Mouse (Mus musculus) ZHBTc4 (cell line): ENCODE measurements around the gene Gm13088.
A peak's percentile ranks its signal among the peaks of the same experiment; 100 is the strongest.
"Not testable (repeated sequence)": the region's sequence is repeated elsewhere in the genome, so short reads cannot be mapped to it uniquely, and the experiment has no call there.

Experiments used
- DNase-seq: peaks from one replicate; pipeline ENCODE4 v3.0.0-alpha.2; 2011; ENCODE audit warnings: low read depth, low spot score

Gm13088 gene

DNA sequence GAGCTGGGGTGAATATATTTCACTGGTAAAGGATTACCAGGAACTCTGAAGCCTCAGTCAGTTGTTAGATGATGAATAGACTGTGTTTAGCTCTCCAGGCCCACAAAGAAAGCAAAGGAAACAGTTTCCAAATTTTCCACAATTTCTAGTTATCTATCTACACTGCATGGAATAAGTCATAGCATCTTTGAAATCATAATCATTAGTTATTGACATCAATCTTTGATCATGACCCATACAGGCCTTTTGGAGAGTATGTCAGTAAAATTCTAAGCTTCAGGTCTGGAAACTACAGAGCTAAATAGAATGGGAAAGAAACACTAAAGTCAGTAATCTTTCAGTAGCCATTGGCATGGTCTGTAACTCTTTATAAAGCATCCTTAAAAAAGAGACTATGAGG lies at the start of gene Gm13088:
Gene Gm13088 (minus strand): TSS at position 101 of the 400 bp plus-strand sequence.
- DNase-seq: not testable (repeated sequence)

DNA sequence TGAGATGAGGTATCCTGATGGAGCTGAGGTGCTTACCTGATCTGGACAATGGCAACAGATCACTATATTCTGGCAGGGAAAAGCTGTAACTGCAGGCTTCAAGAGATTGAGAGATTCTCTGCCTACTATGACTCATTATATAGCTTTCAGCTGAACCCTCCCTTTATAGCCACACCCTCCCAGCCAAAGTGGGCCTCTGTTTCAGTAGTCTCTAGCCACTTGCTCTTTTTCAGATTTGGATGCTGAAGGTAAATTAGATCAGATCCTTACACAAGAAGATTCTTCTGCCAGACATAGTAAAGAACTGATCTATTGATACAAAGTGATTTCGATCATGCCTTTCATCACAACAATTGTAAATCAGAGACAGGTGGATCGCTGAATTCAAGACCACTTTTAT lies 45.6 kb upstream of the Gm13088 start, which contains the start of gene Gm13089:
Gene Gm13089 (minus strand): TSS at position 101 of the 400 bp plus-strand sequence.
- DNase-seq: no peak

DNA sequence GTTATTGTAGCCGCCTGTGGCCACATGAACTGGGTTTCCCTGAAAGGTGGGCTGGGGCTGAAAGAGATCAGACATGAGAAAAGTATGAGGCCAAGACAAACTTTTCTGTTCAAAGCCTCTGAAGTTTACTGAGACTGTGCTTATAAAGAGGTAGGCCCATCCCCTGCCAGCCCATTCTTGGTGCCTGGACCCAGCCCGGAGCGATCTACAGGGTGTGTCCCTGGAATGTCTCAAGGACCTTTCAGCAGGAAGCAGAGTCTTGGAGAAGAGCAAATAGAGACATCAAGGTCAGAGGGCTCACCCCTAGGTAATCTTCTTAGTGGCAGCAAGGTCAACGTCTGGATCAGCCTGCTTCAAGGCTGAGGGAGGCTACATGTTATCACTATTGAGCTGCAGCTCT lies 38.9 kb downstream of the Gm13088 start:
- peak; percentile 80 for DNase-seq

DNA sequence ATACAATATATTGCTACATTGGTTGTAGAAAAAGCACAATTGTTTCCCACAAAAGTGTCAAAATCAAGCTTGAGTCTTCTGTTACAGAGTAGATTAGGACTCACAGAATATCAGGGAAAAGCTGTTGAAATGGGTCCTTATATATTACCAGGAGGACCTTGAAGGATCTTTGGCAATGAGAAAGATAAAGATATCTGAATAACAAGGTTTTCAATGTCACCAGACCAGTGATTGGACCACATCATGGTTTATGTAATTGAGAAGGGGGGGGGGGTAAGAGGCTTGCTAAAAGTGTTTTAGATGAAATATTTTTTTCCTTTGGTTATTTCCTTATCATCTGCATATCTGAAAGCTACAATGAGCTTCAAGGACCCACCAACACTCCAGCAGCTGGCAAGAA lies 42.3 kb downstream of the Gm13088 start, which contains the start of gene Gm13083:
Gene Gm13083 (plus strand): TSS at position 301 of the 400 bp plus-strand sequence.
- not testable (repeated sequence) for DNase-seq

DNA sequence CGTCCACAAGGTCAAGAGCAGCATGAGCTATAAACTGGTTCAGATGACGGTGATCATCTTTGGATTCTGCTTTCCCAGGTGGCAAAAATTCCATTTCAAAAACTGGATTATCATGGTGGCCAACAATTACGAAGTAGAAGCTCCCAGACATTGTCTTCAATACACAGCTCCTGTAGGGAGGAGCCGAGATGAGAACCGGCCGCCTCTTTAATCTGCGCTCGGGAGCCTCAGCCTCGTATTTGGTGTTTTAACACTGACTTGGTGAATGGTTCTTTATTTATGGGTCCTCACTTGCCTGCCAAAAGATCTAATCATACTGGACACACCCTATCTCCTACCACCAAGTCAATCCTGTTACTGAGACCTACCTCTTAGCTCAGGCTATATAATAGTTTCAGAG lies 45.1 kb downstream of the Gm13088 start:
- DNase-seq: not testable (repeated sequence)
